Mouse (Mus musculus) heart, postnatal 0 days (tissue): ENCODE measurements around the gene Cst6.

Experiments
- CTCF ChIP-seq: IDR thresholded peaks from 2 replicates; pipeline ENCODE4 v1.5.1; 2016; ENCODE audit warnings: antibody characterized with exemption, control low read depth, low read depth
- EP300 ChIP-seq: IDR thresholded peaks from 2 replicates; pipeline ENCODE4 v1.6.1; 2016; ENCODE audit warnings: antibody characterized with exemption, low read depth

GRCm38 (mm10) chr19:5337975-5338374 lies 11.4 kb downstream of the Cst6 start:
- TF ChIP-seq CTCF (peak; percentile 88), EP300 (no peak)
